Comparison of ENCODE assay signal across 6 mouse cellular contexts in the genomic region with DNA sequence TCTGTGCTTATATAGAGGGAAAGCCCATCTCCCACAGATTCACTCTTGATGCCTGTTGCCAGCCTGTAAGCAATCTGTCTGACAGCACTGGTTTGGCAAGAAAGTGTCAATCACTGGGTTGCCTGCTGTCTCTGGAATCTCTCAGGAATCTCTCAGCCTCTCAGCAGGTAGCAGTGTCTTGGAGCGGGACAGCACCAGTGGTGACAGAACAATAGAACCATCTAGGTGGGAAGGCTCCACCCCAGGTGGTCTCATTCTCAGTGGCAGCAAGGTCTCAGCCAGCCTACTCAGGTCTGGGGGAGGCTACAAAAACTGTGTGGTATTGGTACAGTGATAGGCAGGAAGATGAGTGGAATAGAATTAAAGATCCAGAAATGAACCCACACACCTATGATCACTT.
DNase-seq lines count a peak whose midpoint lies in the region.
"Not testable (repeated sequence)": the region's sequence is repeated elsewhere in the genome, so short reads cannot be mapped to it uniquely, and the experiment has no call there.

No protein-coding gene starts in this region.

- H3K4me3 ChIP-seq in ES-E14 (ENCODE audit: insufficient read depth in 1 of 2, low read depth in 1 of 2, low read length in 2 of 2, poor library complexity in 1 of 2, severe bottlenecking in 1 of 2) = not testable (repeated sequence)

- not testable (repeated sequence) for H3K27ac ChIP-seq in ES-E14 (ENCODE audit: insufficient read depth, low read depth, low read length, poor library complexity, severe bottlenecking)

- H3K4me1 ChIP-seq in ES-E14 (ENCODE audit: control insufficient read depth in 2 of 2, insufficient read depth in 2 of 2, low read length in 2 of 2, poor library complexity in 1 of 2) = not testable (repeated sequence)

- DNase-seq in ES-CJ7 (ENCODE audit: low read depth, low spot score) = peak; percentile 85
- peak; percentile 45 for DNase-seq in ES-E14 (ENCODE audit: low read depth, low spot score)
- peak; percentile 90 for DNase-seq in R1 (ENCODE audit: low read depth, low spot score)
- peak; percentile 9 for DNase-seq in WW6 (ENCODE audit: low read depth, low spot score)
- peak; percentile 88 for DNase-seq in ZHBTc4 (ENCODE audit: low read depth, low spot score)
- peak; percentile 59 for DNase-seq in heart, adult 11 months

- not testable (repeated sequence) for H3K9ac ChIP-seq in ES-E14 (ENCODE audit: insufficient read depth, low read depth, low read length, poor library complexity, severe bottlenecking)

- in situ Hi-C loops in ES-E14 (cut with MboI; ENCODE audit: low sequenced_read_pairs in 2 of 2, unreplicated experiment in 2 of 2) = not testable (repeated sequence)

- H3K9me3 ChIP-seq in ES-E14 (ENCODE audit: control insufficient read depth, insufficient read depth, low read depth, low read length) = not testable (repeated sequence)

- H3K36me3 ChIP-seq in ES-E14 (ENCODE audit: control insufficient read depth, insufficient read depth, low read length, poor library complexity, severe bottlenecking) = not testable (repeated sequence)

Comparison
In these comparisons a context has a peak if more than half of its experiments do, and no peak if none do; other contexts are left out.
1. DNase-seq: peak in every context shown above with its lines; median percentile 90 in R1; 88 in ZHBTc4; 85 in ES-CJ7; 59 in heart, adult 11 months; 45 in ES-E14; 9 in WW6.